Mouse (Mus musculus): Measurements from ENCODE around the gene Idh3b. TPM values are rescaled to one million over a fixed set of nuclear protein-coding genes. Genes with fewer than 3 reads are reported as not detected.
A peak's percentile ranks its signal among the peaks of the same experiment; 100 is the strongest.

Gene Idh3b
- polyA plus RNA-seq, 1 experiment from 2014 or later: 126 TPM

DNA sequence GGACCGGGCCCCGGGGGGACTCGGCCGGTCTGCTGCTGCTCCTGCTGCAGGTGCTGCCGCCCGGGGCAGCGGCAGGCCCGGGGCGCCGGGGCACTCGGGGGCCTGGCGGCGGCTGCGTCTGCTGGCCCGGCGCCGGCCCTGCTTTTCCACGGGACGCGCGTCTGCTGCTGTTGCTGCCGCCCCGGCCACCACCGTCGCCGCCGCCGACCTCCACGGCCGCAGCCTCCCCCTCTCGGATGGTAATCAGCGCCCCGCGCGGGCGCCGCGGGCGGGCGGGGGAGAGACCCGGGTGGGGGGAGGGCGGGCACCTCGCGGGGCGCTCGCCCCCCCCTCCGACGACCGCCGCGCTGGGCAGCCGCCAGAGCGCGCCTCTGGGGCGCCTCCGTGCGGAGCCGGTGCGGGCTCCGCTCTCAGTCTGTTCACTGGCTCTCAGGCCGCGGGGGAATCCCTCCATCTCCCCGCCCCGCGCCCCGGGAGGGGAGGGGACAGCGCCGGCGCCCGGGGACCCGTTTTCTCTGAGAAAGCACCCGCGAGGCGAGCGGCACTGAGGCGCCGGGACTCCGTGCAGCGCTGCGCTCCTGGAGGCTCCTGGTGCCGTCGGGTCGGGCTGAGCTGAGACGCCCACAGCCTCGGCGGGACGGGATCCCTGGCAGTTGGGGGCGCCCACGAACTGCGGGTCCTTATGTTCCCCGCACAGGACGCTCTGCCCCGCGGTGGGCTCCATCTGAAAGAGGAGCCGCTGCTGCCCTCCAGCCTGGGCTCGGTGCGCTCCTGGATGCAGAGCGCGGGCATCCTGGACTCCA, 11.2 kb upstream of the Idh3b start:
- Histone ChIP-seq H3K27me3 (ENCODE audit: control insufficient read depth, insufficient read depth, low read length) (no peaks in the 10 kb centered on the region), H3K9me3 (ENCODE audit: control insufficient read depth, low read length) (no peaks in the 10 kb centered on the region), H3K4me3 (ENCODE audit: low read depth, low read length) (peak overlapping the region; percentile 68), H3K36me3 (ENCODE audit: control insufficient read depth, insufficient read depth, low read length) (no peaks in the 10 kb centered on the region), H3K9ac (ENCODE audit: low read length) (peak overlapping the region; percentile 75), H3K27ac (replicated peaks) (peak overlapping the region; percentile 58; the same call in 1 of the 2 replicates), H3K4me1 (replicated peaks; ENCODE audit: control insufficient read depth, insufficient read depth) (no peaks in the 10 kb centered on the region), H3K4me2 (replicated peaks; ENCODE audit: low read depth) (peak overlapping the region; percentile 70)
- peak; percentile 28; the same call in 1 of the 2 replicates for TF ChIP-seq CTCF (IDR thresholded peaks at IDR 0.05; ENCODE audit: low read depth)
- TF ChIP-seq EP300 (optimal IDR thresholded peaks at IDR 0.05): no peak
- 0% methylated on average over 35 of the region's 99 CpGs for WGBS
- ATAC-seq (ENCODE audit: low FRiP score, low TSS enrichment): peak; percentile 33; the same call in 1 of the 2 replicates
- DNase-seq (ENCODE audit: low spot score): peak; percentile 51

DNA sequence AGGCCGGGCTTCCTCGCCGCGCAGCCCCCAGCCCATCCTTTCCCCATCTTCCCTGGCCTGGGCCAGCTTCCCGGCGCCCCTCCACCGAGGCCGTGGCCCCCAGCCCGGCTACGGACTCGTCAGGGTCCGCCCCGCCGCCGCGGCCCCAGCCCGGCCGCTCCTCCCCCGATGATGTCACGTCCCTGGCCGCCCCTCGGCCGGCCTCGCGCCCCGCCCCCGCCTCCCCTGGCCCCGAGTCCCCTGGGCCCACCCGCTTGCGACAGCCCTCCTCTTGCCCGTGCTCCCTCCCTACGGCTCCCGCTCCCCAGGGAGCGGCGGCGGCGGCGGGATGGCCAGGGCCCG, 10.6 kb upstream of the Idh3b start, which contains the start of gene Ebf4:
Ebf4 (plus strand) TSS at position 234 of the 342 bp plus-strand sequence.
- DNase-seq (ENCODE audit: low spot score) (peak; percentile 61), ATAC-seq (ENCODE audit: low FRiP score, low TSS enrichment) (peak; percentile 72)
- no peak for TF ChIP-seq EP300 (optimal IDR thresholded peaks at IDR 0.05)
- no peak for TF ChIP-seq CTCF (IDR thresholded peaks at IDR 0.05; ENCODE audit: low read depth)
- Histone ChIP-seq H3K36me3 (ENCODE audit: control insufficient read depth, insufficient read depth, low read length) (no peaks in the 10 kb centered on the region), H3K9me3 (ENCODE audit: control insufficient read depth, low read length) (no peaks in the 10 kb centered on the region), H3K27ac (replicated peaks) (peak within 1 kb of the TSS; percentile 58; the same call in 1 of the 2 replicates), H3K4me3 (ENCODE audit: low read depth, low read length) (peak within 1 kb of the TSS; percentile 68), H3K9ac (ENCODE audit: low read length) (peak within 1 kb of the TSS; percentile 75), H3K4me2 (replicated peaks; ENCODE audit: low read depth) (peak within 1 kb of the TSS; percentile 70), H3K27me3 (ENCODE audit: control insufficient read depth, insufficient read depth, low read length) (no peaks in the 10 kb centered on the region), H3K4me1 (replicated peaks; ENCODE audit: control insufficient read depth, insufficient read depth) (no peaks in the 10 kb centered on the region)
- WGBS: 2% methylated on average over 27 of the region's 39 CpGs

DNA sequence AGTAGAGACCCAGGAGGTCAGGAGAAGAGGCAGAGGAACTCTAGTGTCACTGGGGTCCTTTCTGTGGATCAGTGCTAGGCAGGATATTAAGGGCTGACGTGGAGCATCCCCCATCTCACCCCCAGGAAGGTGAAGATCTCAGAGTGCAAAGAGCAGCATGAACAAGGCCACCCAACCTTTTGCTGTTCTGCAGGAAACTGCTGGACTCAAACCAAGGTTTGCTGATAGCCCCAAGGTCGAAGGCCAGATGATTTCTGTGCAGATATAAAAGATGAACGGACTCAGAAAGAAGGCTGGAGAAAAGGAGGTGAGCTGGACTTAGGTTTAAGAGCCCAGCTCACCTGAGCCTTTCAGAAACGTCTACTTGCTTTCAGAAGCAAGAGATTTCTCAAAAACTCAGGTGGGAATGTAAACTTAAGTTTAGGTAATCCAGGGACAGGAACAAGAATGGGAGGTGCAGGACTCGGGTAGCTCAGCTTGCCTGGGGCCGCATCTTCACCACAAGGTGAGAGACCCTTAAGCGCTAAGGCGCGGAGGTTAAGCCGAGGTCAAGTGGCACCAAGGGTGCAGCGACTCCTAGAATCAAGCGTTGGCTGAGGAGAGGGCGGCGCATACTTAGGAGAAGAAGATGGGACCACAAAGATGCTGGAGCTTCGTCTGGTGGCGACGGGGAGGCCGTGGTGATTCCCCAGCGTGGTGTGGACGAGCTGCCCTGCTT, 10.0 kb upstream of the Idh3b start:
- peak overlapping the region; percentile 70 for H3K4me2 ChIP-seq (replicated peaks; ENCODE audit: low read depth)
- no peaks in the 10 kb centered on the region for H3K36me3 ChIP-seq (ENCODE audit: control insufficient read depth, insufficient read depth, low read length)
- ATAC-seq (ENCODE audit: low FRiP score, low TSS enrichment) (no peak; the same call in 1 of the 2 replicates), DNase-seq (ENCODE audit: low spot score) (no peak)
- 10% methylated on average over 19 of the region's 20 CpGs for WGBS
- no peaks in the 10 kb centered on the region for H3K9me3 ChIP-seq (ENCODE audit: control insufficient read depth, low read length)
- peak overlapping the region; percentile 68 for H3K4me3 ChIP-seq (ENCODE audit: low read depth, low read length)
- no peaks in the 10 kb centered on the region for H3K27me3 ChIP-seq (ENCODE audit: control insufficient read depth, insufficient read depth, low read length)
- peak overlapping the region; percentile 58; the same call in 1 of the 2 replicates for H3K27ac ChIP-seq (replicated peaks)
- no peaks in the 10 kb centered on the region for H3K4me1 ChIP-seq (replicated peaks; ENCODE audit: control insufficient read depth, insufficient read depth)
- peak overlapping the region; percentile 75 for H3K9ac ChIP-seq (ENCODE audit: low read length)
- no peak for TF ChIP-seq CTCF (IDR thresholded peaks at IDR 0.05; ENCODE audit: low read depth)
- TF ChIP-seq EP300 (optimal IDR thresholded peaks at IDR 0.05): no peak

DNA sequence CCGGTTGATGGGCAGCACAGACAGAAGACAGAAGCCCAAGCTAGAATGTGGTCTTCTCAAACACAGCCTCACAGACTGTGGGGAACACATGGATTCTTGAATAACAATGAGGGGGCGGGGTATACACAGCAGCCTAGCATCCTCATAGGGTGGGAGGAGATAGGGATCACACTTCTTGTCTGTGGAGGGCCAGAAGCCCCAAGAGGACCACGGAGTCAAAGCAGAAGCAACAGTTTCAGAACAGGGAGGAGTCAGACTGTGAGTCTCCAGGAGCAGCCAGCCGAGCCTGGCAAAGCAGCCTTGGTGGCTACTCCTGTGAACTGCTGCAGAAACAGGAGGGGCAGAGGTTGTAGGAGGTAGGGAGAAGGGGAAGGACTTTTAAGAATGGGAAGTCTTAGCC, 9.1 kb upstream of the Idh3b start:
- Histone ChIP-seq H3K36me3 (ENCODE audit: control insufficient read depth, insufficient read depth, low read length) (no peaks in the 10 kb centered on the region), H3K9me3 (ENCODE audit: control insufficient read depth, low read length) (no peaks in the 10 kb centered on the region), H3K27me3 (ENCODE audit: control insufficient read depth, insufficient read depth, low read length) (no peaks in the 10 kb centered on the region), H3K4me2 (replicated peaks; ENCODE audit: low read depth) (no peak overlapping the region), H3K9ac (ENCODE audit: low read length) (no peak overlapping the region), H3K4me1 (replicated peaks; ENCODE audit: control insufficient read depth, insufficient read depth) (no peaks in the 10 kb centered on the region), H3K27ac (replicated peaks) (no peak overlapping the region), H3K4me3 (ENCODE audit: low read depth, low read length) (no peak overlapping the region)
- TF ChIP-seq CTCF (IDR thresholded peaks at IDR 0.05; ENCODE audit: low read depth): no peak
- no peak for TF ChIP-seq EP300 (optimal IDR thresholded peaks at IDR 0.05)
- ATAC-seq (ENCODE audit: low FRiP score, low TSS enrichment): 0 out of 2 replicates have a peak, but pooled peaks have one; percentile 13
- no peak for DNase-seq (ENCODE audit: low spot score)
- 12% methylated on average over 4 of the region's 4 CpGs for WGBS

DNA sequence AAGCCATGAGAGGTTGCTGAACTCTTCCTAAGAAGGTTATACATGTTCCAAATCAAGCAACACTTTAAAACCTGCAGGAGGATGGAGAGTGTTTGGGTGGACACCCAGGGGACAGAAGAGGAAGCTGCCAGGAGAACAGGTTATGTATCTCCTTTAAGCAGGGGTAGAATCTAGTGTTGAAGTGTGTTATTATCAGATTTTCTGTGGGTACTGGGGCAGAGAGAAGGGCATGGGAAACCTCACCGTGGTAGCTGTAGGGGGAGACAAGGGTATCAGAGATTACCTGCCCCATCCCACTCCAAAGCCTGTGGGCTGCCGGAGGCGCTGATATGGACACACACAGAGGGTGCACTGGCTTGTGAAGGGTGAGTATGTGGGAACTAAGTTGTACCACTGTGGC, 8.7 kb upstream of the Idh3b start:
- Histone ChIP-seq H3K4me2 (replicated peaks; ENCODE audit: low read depth) (no peak overlapping the region), H3K27ac (replicated peaks) (no peak overlapping the region), H3K9me3 (ENCODE audit: control insufficient read depth, low read length) (no peaks in the 10 kb centered on the region), H3K27me3 (ENCODE audit: control insufficient read depth, insufficient read depth, low read length) (no peaks in the 10 kb centered on the region), H3K36me3 (ENCODE audit: control insufficient read depth, insufficient read depth, low read length) (no peaks in the 10 kb centered on the region), H3K4me1 (replicated peaks; ENCODE audit: control insufficient read depth, insufficient read depth) (no peaks in the 10 kb centered on the region), H3K4me3 (ENCODE audit: low read depth, low read length) (no peak overlapping the region), H3K9ac (ENCODE audit: low read length) (no peak overlapping the region)
- TF ChIP-seq CTCF (IDR thresholded peaks at IDR 0.05; ENCODE audit: low read depth) (no peak), EP300 (optimal IDR thresholded peaks at IDR 0.05) (no peak)
- ATAC-seq (ENCODE audit: low FRiP score, low TSS enrichment) (no peak), DNase-seq (ENCODE audit: low spot score) (no peak)
- 49% methylated on average over 3 of the region's 3 CpGs for WGBS
